Mouse (Mus musculus) cortical plate, adult 2 months (tissue): ENCODE results near the gene Alyref.

Experiments used
- CTCF ChIP-seq: fragments of 200-500 bp; IDR thresholded peaks from 2 replicates; pipeline ENCODE4 v1.5.1; 2011; ENCODE audit warnings: mild to moderate bottlenecking, control low read depth, low read length; ENCODE audit not compliant: insufficient read depth; ENCODE audit errors: extremely low read depth
- POLR2A ChIP-seq: fragments of 200-500 bp; IDR thresholded peaks from 2 replicates; pipeline ENCODE4 v1.6.1; 2011; ENCODE audit warnings: mild to moderate bottlenecking, low read length, control low read depth; ENCODE audit not compliant: insufficient read depth; ENCODE audit errors: extremely low read depth

GRCm38 (mm10) chr11:120578694-120579243 lies 19.4 kb downstream of the Alyref start:
- no peak for TF ChIP-seq CTCF
- 0 out of 2 replicates have a peak, but pooled peaks have one; percentile 7 for TF ChIP-seq POLR2A
